Mouse (Mus musculus) liver, embryonic 11.5 days (tissue): ENCODE results near the gene Anks3. TPM values are rescaled to one million over a fixed set of nuclear protein-coding genes. Genes with fewer than 3 reads are reported as not detected.

Source experiments
- ATAC-seq: fragments of 200-750 bp; cut with Nextera tagmentation; replicated peaks from 2 replicates; pipeline ENCODE4 v1.8.0; 2017; ENCODE audit warnings: moderate number of reproducible peaks, mild to moderate bottlenecking, moderate TSS enrichment, moderate library complexity; ENCODE audit not compliant: low FRiP score
- DNase-seq: peaks from one replicate; pipeline ENCODE4 v3.0.0-alpha.2; 2017; ENCODE audit warnings: low spot score
- H3K27ac ChIP-seq: fragments of 300-500 bp; sonication (generic); 2 replicates; pipeline ENCODE4 v1.5.1; 2014; ENCODE audit warnings: mild to moderate bottlenecking, low read depth, low read length, control low read depth
- H3K27me3 ChIP-seq: fragments of 300-500 bp; sonication (generic); replicated peaks from 2 replicates; pipeline ENCODE4 v1.6.1; 2014; ENCODE audit warnings: low read length, mixed read lengths; ENCODE audit not compliant: control insufficient read depth, insufficient read depth
- H3K36me3 ChIP-seq: fragments of 300-500 bp; sonication (generic); 2 replicates; pipeline ENCODE4 v1.6.1; 2014; ENCODE audit warnings: mild to moderate bottlenecking, low read length, moderate library complexity, mixed read lengths; ENCODE audit not compliant: control insufficient read depth, insufficient read depth
- H3K4me1 ChIP-seq: fragments of 300-500 bp; sonication (generic); replicated peaks from 2 replicates; pipeline ENCODE4 v1.6.1; 2014; ENCODE audit warnings: low read length, mixed read lengths; ENCODE audit not compliant: control insufficient read depth, insufficient read depth
- H3K4me2 ChIP-seq: fragments of 300-500 bp; sonication (generic); 2 replicates; pipeline ENCODE4 v1.6.1; 2014; ENCODE audit warnings: mild to moderate bottlenecking, control low read depth, moderate library complexity
- H3K4me3 ChIP-seq: fragments of 300-500 bp; sonication (generic); 2 replicates; pipeline ENCODE4 v1.5.1; 2014; ENCODE audit warnings: low read depth, low read length, control low read depth
- H3K9ac ChIP-seq: fragments of 300-500 bp; sonication (generic); 2 replicates; pipeline ENCODE4 v1.6.1; 2014; ENCODE audit warnings: low read depth, low read length, control low read depth
- H3K9me3 ChIP-seq: fragments of 300-500 bp; sonication (generic); 2 replicates; pipeline ENCODE4 v1.6.1; 2016; ENCODE audit warnings: low read length, inconsistent platforms, mixed read lengths; ENCODE audit not compliant: control insufficient read depth
- WGBS: fragments of 180-500 bp; shearing (Covaris S2); extraction: QIAGEN DNeasy Blood & Tissue Kit; methylation state at CpG from one replicate; pipeline ENCODE4 v1.1.7; 2014; 5-methylcytosine and 5-hydroxymethylcytosine counted together
- polyA plus RNA-seq: library from polyadenylated mRNA; unstranded; fragments of >200 nt; fragmentation: Nextera tagmentation; extraction: Ambion mirVana; gene quantifications from 2 replicates; pipeline ENCODE4 v1.2.1, GENCODE M21; 2014

The Anks3 gene
- polyA plus RNA-seq, 1 experiment from 2014 or later: 30.0 TPM

DNA sequence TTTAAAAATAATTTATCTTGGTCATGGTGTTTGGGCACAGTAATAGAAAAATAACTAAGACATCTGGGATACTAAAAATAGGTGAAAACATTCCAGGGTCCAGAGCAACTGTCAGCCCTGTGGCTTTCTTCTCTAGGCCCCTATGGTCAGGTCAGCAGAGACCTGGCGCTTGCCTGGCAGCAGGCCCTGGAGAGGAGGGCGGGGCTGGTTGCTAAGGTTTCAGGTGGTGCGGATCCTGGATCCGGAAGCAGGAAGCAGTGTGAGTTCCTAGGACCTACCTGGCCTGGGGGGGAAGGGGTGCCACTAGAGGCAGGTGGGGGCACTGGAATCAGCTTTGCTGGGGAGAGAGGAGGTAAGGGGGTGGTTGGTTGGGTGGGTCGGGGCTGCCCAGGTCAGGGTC lies 43.1 kb upstream of the Anks3 start, which contains the start of gene Smim22:
Gene Smim22 (plus strand): TSS at position 222 of the 400 bp plus-strand sequence.
- no peaks in the 10 kb centered on the region for H3K36me3 ChIP-seq

DNA sequence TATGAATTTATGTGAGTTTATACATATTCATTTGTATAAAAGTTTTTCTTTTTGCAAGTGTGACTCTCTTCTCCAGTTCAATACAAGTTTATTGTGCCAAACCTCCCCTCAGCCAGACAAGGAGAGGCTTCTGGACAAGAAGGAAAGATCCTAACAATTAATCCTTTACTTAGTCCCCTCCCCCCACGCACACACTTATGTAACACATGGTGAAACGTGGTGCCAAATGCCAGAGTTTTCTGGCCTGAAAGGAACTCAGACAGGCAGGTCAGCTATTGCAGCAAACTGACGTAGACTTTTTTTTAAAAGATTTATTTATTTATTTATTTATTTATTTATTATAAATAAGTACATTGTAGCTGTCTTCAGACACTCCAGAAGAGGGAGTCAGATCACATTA lies 36.6 kb upstream of the Anks3 start:
- Histone ChIP-seq H3K9ac (no peak overlapping the region), H3K4me1 (0 out of 2 replicates have a peak, but pooled peaks cover 2% of the 10 kb centered on the region), H3K27ac (no peak overlapping the region), H3K27me3 (no peaks in the 10 kb centered on the region), H3K36me3 (no peaks in the 10 kb centered on the region), H3K4me3 (no peak overlapping the region), H3K9me3 (no peaks in the 10 kb centered on the region), H3K4me2 (no peak overlapping the region)
- DNase-seq (no peak), ATAC-seq (no peak)
- 70% methylated on average over 3 of the region's 3 CpGs for WGBS

More for the DNA sequence above, 43.1 kb upstream of the Anks3 start, which contains the start of gene Smim22:
- DNase-seq: no peak
- Histone ChIP-seq H3K4me1 (peaks cover 9% of the 10 kb centered on the region), H3K27me3 (no peaks in the 10 kb centered on the region), H3K9ac (no peak within 1 kb of the TSS), H3K9me3 (no peaks in the 10 kb centered on the region), H3K4me2 (no peak within 1 kb of the TSS), H3K4me3 (no peak within 1 kb of the TSS), H3K27ac (peak within 1 kb of the TSS; percentile 4; the same call in 1 of the 2 replicates)
- 53% methylated on average over 5 of the region's 5 CpGs for WGBS
- no peak; the same call in 1 of the 2 replicates for ATAC-seq

DNA sequence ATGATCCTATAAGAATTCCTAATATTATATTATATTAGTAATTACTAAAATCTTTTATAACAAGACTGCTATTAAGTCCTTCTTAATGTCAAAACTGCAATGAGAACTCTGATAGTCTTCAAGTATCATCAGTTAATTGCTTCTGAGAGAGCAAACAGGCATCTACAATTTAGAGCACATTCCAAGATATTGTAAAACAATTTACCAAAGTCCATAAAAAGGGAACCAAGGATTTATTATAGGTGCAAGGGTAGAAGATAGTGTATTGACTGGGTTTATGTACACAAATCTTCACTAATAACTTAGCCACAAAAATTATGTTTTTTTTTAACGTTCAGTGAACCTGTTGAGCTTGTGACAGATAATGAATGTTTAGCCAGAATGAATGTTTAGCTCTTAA lies 35.0 kb upstream of the Anks3 start:
- Histone ChIP-seq H3K9me3 (no peaks in the 10 kb centered on the region), H3K4me1 (0 out of 2 replicates have a peak, but pooled peaks cover 2% of the 10 kb centered on the region), H3K27ac (no peak overlapping the region), H3K36me3 (no peaks in the 10 kb centered on the region), H3K27me3 (no peaks in the 10 kb centered on the region), H3K9ac (no peak overlapping the region), H3K4me3 (no peak overlapping the region), H3K4me2 (no peak overlapping the region)
- ATAC-seq (no peak), DNase-seq (no peak)
- 60% methylated on average over 1 of the region's 1 CpGs for WGBS

DNA sequence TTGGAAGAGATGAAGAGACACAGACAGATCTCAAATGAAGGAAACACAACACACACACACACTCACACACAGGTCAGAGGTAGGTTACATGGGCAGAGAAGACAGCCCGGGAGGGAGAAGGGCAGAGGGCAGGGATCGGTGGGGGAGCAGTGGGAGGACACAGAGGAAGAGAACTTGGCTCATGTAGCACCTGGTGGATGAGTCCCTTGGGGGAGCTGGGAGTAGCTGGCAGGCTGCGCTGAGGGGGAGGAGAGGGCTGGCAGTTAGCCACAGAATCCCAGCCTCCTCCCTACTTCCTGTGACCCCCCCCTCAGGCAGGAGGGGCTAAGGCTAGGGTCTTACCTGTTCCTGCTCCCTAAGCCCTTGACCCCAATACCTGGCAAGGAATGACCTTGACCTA lies 33.5 kb upstream of the Anks3 start, which contains the start of gene Sept12:
Gene Sept12 (minus strand): TSS at position 300 of the 400 bp plus-strand sequence.
- DNase-seq (no peak), ATAC-seq (no peak)
- H3K9ac ChIP-seq: no peak within 1 kb of the TSS
- H3K36me3 ChIP-seq: no peaks in the 10 kb centered on the region
- H3K9me3 ChIP-seq: no peaks in the 10 kb centered on the region
- H3K27me3 ChIP-seq: no peaks in the 10 kb centered on the region
- H3K4me3 ChIP-seq: no peak within 1 kb of the TSS
- no peak within 1 kb of the TSS for H3K4me2 ChIP-seq
- no peak within 1 kb of the TSS for H3K27ac ChIP-seq
- 45% methylated on average over 3 of the region's 3 CpGs for WGBS
- 0 out of 2 replicates have a peak, but pooled peaks cover 2% of the 10 kb centered on the region for H3K4me1 ChIP-seq

DNA sequence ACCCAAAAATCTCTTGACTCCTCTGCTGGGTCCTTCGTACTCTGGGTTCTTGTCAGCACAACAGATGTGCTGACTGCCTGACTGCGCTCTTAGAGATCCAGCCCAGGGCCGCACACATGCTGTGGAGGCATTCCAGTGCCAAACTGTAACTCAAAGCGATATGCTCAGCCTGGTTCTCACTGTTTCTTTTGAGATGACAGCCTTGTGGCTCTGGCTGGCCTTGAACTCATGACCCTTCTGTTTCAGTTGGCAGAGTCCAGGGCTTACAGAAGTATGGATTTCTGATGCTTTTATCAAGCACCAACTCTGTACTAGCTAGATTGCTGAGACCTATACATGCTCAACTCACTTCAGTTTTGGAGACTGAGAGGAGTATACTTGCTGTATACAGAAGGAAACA lies 29.3 kb upstream of the Anks3 start:
- DNase-seq (no peak), ATAC-seq (no peak)
- no peak overlapping the region for H3K4me2 ChIP-seq
- H3K27ac ChIP-seq: no peak overlapping the region
- no peaks in the 10 kb centered on the region for H3K36me3 ChIP-seq
- 84% methylated on average over 4 of the region's 4 CpGs for WGBS
- H3K4me1 ChIP-seq: 0 out of 2 replicates have a peak, but pooled peaks cover 2% of the 10 kb centered on the region
- H3K4me3 ChIP-seq: no peak overlapping the region
- H3K9me3 ChIP-seq: no peaks in the 10 kb centered on the region
- H3K9ac ChIP-seq: no peak overlapping the region
- no peaks in the 10 kb centered on the region for H3K27me3 ChIP-seq

DNA sequence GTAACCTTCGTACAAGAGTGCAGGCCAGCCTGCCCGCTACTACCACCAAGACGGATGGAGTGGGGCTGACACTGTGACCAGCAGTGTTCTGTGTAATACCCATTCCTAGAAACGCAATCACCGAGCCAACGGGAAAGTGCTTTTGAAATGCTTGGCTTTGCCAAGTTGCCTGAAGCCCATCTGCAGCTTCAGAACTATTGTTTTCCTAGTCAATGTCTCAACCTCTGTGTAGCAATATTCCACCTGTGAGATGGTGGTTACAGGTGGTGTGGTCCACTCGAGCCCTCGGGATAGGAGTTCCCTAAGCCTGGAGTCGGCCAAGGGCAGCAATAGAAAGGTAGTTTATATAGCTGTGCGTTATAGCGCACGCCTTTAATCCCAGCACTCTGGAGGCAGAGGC lies 20.7 kb upstream of the Anks3 start:
- ATAC-seq (no peak), DNase-seq (no peak)
- no peaks in the 10 kb centered on the region for H3K4me1 ChIP-seq
- WGBS: 89% methylated on average over 12 of the region's 12 CpGs
- no peak overlapping the region for H3K27ac ChIP-seq
- no peak overlapping the region for H3K4me2 ChIP-seq
- no peak overlapping the region for H3K9ac ChIP-seq
- H3K9me3 ChIP-seq: no peaks in the 10 kb centered on the region
- no peaks in the 10 kb centered on the region for H3K27me3 ChIP-seq
- no peaks in the 10 kb centered on the region for H3K36me3 ChIP-seq
- H3K4me3 ChIP-seq: no peak overlapping the region

DNA sequence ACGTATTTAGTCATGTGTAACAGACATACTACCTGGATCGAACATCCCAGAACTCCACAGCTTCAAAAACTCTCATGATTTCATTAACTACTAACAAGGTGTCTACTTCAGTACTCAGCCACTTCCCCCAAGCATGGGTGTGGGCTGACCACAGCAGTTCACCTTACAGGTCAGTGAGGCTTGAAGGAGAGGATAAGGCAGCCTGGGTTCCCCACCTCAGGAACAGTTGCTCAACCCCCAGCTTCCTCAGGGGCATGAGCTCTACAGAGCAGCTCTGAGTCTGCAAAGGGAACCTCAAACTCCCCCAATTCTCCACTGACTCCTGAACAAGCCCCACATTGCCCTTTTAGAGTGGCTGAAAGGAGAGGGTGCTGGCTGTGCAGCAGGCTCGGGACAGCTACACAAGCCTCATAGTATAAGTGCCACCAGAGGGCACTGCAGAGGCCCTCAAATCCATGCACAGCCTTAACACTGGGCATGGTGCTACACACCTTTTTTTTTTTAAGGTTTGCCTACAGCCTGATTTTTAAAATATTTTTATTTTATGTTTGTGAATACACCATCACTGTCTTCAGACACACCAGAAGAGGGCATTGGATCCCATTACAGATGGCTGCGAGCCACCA lies 15.9 kb upstream of the Anks3 start:
- 70% methylated on average over 4 of the region's 4 CpGs for WGBS
- Histone ChIP-seq H3K4me2 (no peak overlapping the region), H3K9me3 (no peaks in the 10 kb centered on the region), H3K9ac (no peak overlapping the region), H3K4me1 (no peaks in the 10 kb centered on the region; the same call in 1 of the 2 replicates), H3K36me3 (no peaks in the 10 kb centered on the region), H3K4me3 (no peak overlapping the region), H3K27me3 (no peaks in the 10 kb centered on the region), H3K27ac (no peak overlapping the region)
- peak; percentile 63 for ATAC-seq
- DNase-seq: no peak

DNA sequence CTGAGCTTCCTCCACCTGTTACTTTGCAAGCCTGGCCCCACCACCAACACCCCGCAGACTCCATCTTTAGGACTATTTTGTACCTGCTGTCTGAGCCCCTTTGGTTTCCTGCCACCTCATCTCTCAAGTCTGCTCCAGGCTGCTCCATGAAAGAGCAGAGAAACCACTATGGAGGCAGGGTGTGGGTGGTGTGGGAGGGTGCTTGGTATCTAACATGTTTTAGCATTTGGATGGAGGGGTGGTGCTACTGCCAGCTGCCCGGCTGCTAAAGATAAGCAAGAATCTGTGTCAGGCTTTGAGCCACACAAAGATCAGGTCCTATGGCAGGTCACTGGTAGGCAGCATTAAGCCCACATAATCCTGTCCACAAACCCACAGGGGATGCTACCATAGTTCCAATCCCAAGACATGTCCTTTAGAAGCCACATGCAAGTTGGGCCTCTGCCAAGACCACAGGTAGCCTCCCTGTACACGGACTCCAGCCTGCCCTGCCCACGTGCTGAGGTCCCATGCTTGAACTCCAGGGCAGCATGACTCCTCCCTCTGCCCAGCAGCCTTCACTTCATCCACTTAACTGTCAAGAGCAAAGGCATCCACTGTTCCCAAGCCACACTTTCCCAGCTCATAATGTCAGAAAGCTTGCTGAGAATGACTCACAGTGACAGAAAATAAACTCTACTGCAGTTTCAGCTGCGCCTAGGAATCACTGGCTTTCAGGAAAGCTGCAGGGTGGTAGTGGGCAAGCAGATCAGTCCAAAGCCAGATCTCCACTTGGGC lies 14.5 kb upstream of the Anks3 start:
- H3K4me2 ChIP-seq: no peak overlapping the region
- no peak overlapping the region for H3K4me3 ChIP-seq
- no peaks in the 10 kb centered on the region for H3K27me3 ChIP-seq
- H3K4me1 ChIP-seq: no peaks in the 10 kb centered on the region; the same call in 1 of the 2 replicates
- H3K27ac ChIP-seq: no peak overlapping the region
- no peaks in the 10 kb centered on the region for H3K9me3 ChIP-seq
- 59% methylated on average over 5 of the region's 5 CpGs for WGBS
- no peaks in the 10 kb centered on the region for H3K36me3 ChIP-seq
- DNase-seq (no peak), ATAC-seq (no peak; the same call in 1 of the 2 replicates)
- H3K9ac ChIP-seq: no peak overlapping the region
